Mouse (Mus musculus): ENCODE data around the gene Fam19a4. TPM values are rescaled to one million over a fixed set of nuclear protein-coding genes. Genes with fewer than 3 reads are reported as not detected.
"Not testable (repeated sequence)": the region's sequence is repeated elsewhere in the genome, so short reads cannot be mapped to it uniquely, and the experiment has no call there.

The Fam19a4 gene
- polyA plus RNA-seq, 1 experiment from 2014 or later: 0.11 TPM

- H3K27me3 ChIP-seq (ENCODE audit: insufficient read depth, poor library complexity, severe bottlenecking): peaks cover 9% of the 10 kb centered on the region; the same call in 1 of the 2 replicates
- H3K27ac ChIP-seq: no peak overlapping the region
- 48% methylated on average over 5 of the region's 5 CpGs for WGBS
These were observed 33.0 kb downstream of the Fam19a4 start for GRCm38 (mm10) chr6:97027110-97027677.

GRCm38 (mm10) chr6:97019323-97019722 lies 40.9 kb downstream of the Fam19a4 start:
- Histone ChIP-seq H3K4me3 (no peak overlapping the region), H3K36me3 (no peaks in the 10 kb centered on the region), H3K4me1 (no peaks in the 10 kb centered on the region), H3K27ac (no peak overlapping the region), H3K27me3 (ENCODE audit: insufficient read depth, poor library complexity, severe bottlenecking) (no peaks in the 10 kb centered on the region), H3K9me3 (no peaks in the 10 kb centered on the region)
- 43% methylated on average over 2 of the region's 2 CpGs for WGBS
- DNase-seq (ENCODE audit: low spot score): no peak

More at GRCm38 (mm10) chr6:97027110-97027677, 33.0 kb downstream of the Fam19a4 start:
- Histone ChIP-seq H3K36me3 (no peaks in the 10 kb centered on the region), H3K9me3 (no peaks in the 10 kb centered on the region), H3K4me1 (no peaks in the 10 kb centered on the region), H3K4me3 (no peak overlapping the region)
- no peak for DNase-seq (ENCODE audit: low spot score)

GRCm38 (mm10) chr6:97016711-97017110 lies 43.5 kb downstream of the Fam19a4 start:
- Histone ChIP-seq H3K36me3 (no peaks in the 10 kb centered on the region), H3K4me3 (no peak overlapping the region), H3K27ac (no peak overlapping the region), H3K27me3 (ENCODE audit: insufficient read depth, poor library complexity, severe bottlenecking) (no peaks in the 10 kb centered on the region), H3K9me3 (no peaks in the 10 kb centered on the region), H3K4me1 (no peaks in the 10 kb centered on the region)
- 78% methylated on average over 1 of the region's 1 CpGs for WGBS
- DNase-seq (ENCODE audit: low spot score): no peak

- Histone ChIP-seq H3K4me3 (no peak overlapping the region), H3K27ac (no peak overlapping the region), H3K4me1 (no peaks in the 10 kb centered on the region), H3K27me3 (ENCODE audit: insufficient read depth, poor library complexity, severe bottlenecking) (no peaks in the 10 kb centered on the region), H3K36me3 (no peaks in the 10 kb centered on the region), H3K9me3 (no peaks in the 10 kb centered on the region)
- no peak for DNase-seq (ENCODE audit: low spot score)
- 79% methylated on average over 3 of the region's 3 CpGs for WGBS
These were observed 44.2 kb downstream of the Fam19a4 start for GRCm38 (mm10) chr6:97016018-97016417.

- Histone ChIP-seq H3K4me3 (no peak overlapping the region), H3K27ac (no peak overlapping the region), H3K9me3 (no peaks in the 10 kb centered on the region), H3K4me1 (no peaks in the 10 kb centered on the region), H3K27me3 (ENCODE audit: insufficient read depth, poor library complexity, severe bottlenecking) (peaks cover 4% of the 10 kb centered on the region; the same call in 1 of the 2 replicates), H3K36me3 (no peaks in the 10 kb centered on the region)
- WGBS: 41% methylated on average over 8 of the region's 8 CpGs
- DNase-seq (ENCODE audit: low spot score): no peak
These were observed 53.6 kb downstream of the Fam19a4 start for GRCm38 (mm10) chr6:97006513-97007094.

GRCm38 (mm10) chr6:97005038-97005437 lies 55.2 kb downstream of the Fam19a4 start:
- no peaks in the 10 kb centered on the region for H3K4me1 ChIP-seq
- peaks cover 4% of the 10 kb centered on the region; the same call in 1 of the 2 replicates for H3K27me3 ChIP-seq (ENCODE audit: insufficient read depth, poor library complexity, severe bottlenecking)
- DNase-seq (ENCODE audit: low spot score): no peak
- H3K36me3 ChIP-seq: no peaks in the 10 kb centered on the region
- H3K27ac ChIP-seq: no peak overlapping the region
- no peak overlapping the region for H3K4me3 ChIP-seq
- 23% methylated on average over 11 of the region's 11 CpGs for WGBS
- no peaks in the 10 kb centered on the region for H3K9me3 ChIP-seq

GRCm38 (mm10) chr6:96995556-96996159 lies 64.6 kb downstream of the Fam19a4 start:
- Histone ChIP-seq H3K27ac (no peak overlapping the region), H3K9me3 (no peaks in the 10 kb centered on the region), H3K36me3 (no peaks in the 10 kb centered on the region), H3K4me1 (no peaks in the 10 kb centered on the region), H3K27me3 (ENCODE audit: insufficient read depth, poor library complexity, severe bottlenecking) (no peaks in the 10 kb centered on the region), H3K4me3 (no peak overlapping the region)
- DNase-seq (ENCODE audit: low spot score): no peak
- 88% methylated on average over 7 of the region's 7 CpGs for WGBS

GRCm38 (mm10) chr6:96991741-96992140 lies 68.5 kb downstream of the Fam19a4 start:
- Histone ChIP-seq H3K9me3 (no peaks in the 10 kb centered on the region), H3K27me3 (ENCODE audit: insufficient read depth, poor library complexity, severe bottlenecking) (no peaks in the 10 kb centered on the region), H3K4me3 (no peak overlapping the region), H3K36me3 (no peaks in the 10 kb centered on the region), H3K4me1 (no peaks in the 10 kb centered on the region), H3K27ac (no peak overlapping the region)
- 88% methylated on average over 1 of the region's 1 CpGs for WGBS
- DNase-seq (ENCODE audit: low spot score): no peak

- WGBS: 88% methylated on average over 1 of the region's 1 CpGs
- Histone ChIP-seq H3K4me1 (no peaks in the 10 kb centered on the region), H3K9me3 (no peaks in the 10 kb centered on the region), H3K27ac (no peak overlapping the region), H3K27me3 (ENCODE audit: insufficient read depth, poor library complexity, severe bottlenecking) (no peaks in the 10 kb centered on the region), H3K4me3 (no peak overlapping the region), H3K36me3 (no peaks in the 10 kb centered on the region)
- no peak for DNase-seq (ENCODE audit: low spot score)
These were observed 82.7 kb downstream of the Fam19a4 start for GRCm38 (mm10) chr6:96977537-96977936.

GRCm38 (mm10) chr6:96944796-96945195 lies 115.4 kb downstream of the Fam19a4 start:
- no peak for DNase-seq (ENCODE audit: low spot score)
- H3K27ac ChIP-seq: no peak overlapping the region

GRCm38 (mm10) chr6:96935776-96936175 lies 124.4 kb downstream of the Fam19a4 start:
- no peaks in the 10 kb centered on the region for H3K9me3 ChIP-seq
- no peak overlapping the region for H3K27ac ChIP-seq
- no peaks in the 10 kb centered on the region for H3K27me3 ChIP-seq (ENCODE audit: insufficient read depth, poor library complexity, severe bottlenecking)
- no peak overlapping the region for H3K4me3 ChIP-seq
- DNase-seq (ENCODE audit: low spot score): no peak
- no peaks in the 10 kb centered on the region for H3K4me1 ChIP-seq
- WGBS: 53% methylated on average over 1 of the region's 1 CpGs
- no peaks in the 10 kb centered on the region for H3K36me3 ChIP-seq

More at GRCm38 (mm10) chr6:96944796-96945195, 115.4 kb downstream of the Fam19a4 start:
- Histone ChIP-seq H3K9me3 (no peaks in the 10 kb centered on the region), H3K36me3 (no peaks in the 10 kb centered on the region), H3K4me3 (no peak overlapping the region), H3K4me1 (no peaks in the 10 kb centered on the region), H3K27me3 (ENCODE audit: insufficient read depth, poor library complexity, severe bottlenecking) (no peaks in the 10 kb centered on the region)
- WGBS: 25% methylated on average over 2 of the region's 2 CpGs

- no peak for DNase-seq (ENCODE audit: low spot score)
- 66% methylated on average over 8 of the region's 8 CpGs for WGBS
- Histone ChIP-seq H3K36me3 (no peaks in the 10 kb centered on the region), H3K27me3 (ENCODE audit: insufficient read depth, poor library complexity, severe bottlenecking) (no peaks in the 10 kb centered on the region), H3K4me1 (no peaks in the 10 kb centered on the region), H3K27ac (no peak overlapping the region), H3K9me3 (no peaks in the 10 kb centered on the region), H3K4me3 (no peak overlapping the region)
These were observed 151.1 kb downstream of the Fam19a4 start for GRCm38 (mm10) chr6:96909061-96909480.

GRCm38 (mm10) chr6:96877105-96877504 lies 183.1 kb downstream of the Fam19a4 start:
- H3K4me3 ChIP-seq; H3K4me1 ChIP-seq; DNase-seq (ENCODE audit: low spot score); H3K9me3 ChIP-seq; H3K27me3 ChIP-seq (ENCODE audit: insufficient read depth, poor library complexity, severe bottlenecking); H3K27ac ChIP-seq; H3K36me3 ChIP-seq: not testable (repeated sequence)
- 79% methylated on average over 18 of the region's 18 CpGs for WGBS
